Mouse (Mus musculus) retina, postnatal 7 days (tissue): ENCODE data around the gene Gm13089.
"Not testable (repeated sequence)": the region's sequence is repeated elsewhere in the genome, so short reads cannot be mapped to it uniquely, and the experiment has no call there.

Source experiments
- DNase-seq: peaks from one replicate; pipeline ENCODE4 v3.0.0-alpha.2; 2012; ENCODE audit warnings: low read depth, low spot score

The Gm13089 gene

DNA sequence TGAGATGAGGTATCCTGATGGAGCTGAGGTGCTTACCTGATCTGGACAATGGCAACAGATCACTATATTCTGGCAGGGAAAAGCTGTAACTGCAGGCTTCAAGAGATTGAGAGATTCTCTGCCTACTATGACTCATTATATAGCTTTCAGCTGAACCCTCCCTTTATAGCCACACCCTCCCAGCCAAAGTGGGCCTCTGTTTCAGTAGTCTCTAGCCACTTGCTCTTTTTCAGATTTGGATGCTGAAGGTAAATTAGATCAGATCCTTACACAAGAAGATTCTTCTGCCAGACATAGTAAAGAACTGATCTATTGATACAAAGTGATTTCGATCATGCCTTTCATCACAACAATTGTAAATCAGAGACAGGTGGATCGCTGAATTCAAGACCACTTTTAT lies at the start of gene Gm13089:
Gene Gm13089, minus strand, starts transcription at position 101 of the 400 bp plus-strand sequence.
- DNase-seq = no peak

DNA sequence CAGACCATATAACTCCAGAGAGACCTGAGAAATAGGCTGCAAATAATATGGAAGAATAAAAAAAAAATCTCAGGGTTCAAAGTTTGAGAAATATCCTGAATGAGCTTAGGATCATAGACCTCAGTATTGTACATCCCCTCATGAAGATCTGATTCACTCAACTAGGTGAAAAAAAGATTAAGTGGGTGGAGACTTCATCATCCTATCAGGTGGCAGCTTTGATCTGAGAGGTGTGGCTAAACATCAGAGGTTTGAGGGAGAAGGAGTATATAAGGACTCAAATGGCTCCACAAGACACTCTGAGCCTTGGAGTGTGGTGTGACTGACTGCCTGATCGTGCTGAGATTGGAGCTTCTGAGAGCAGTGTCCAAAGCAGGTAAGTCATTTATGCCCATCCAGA lies 16.6 kb upstream of the Gm13089 start, which contains the start of gene Gm13078:
Gene Gm13078, plus strand, starts transcription at position 301 of the 400 bp plus-strand sequence.
- DNase-seq = no peak

DNA sequence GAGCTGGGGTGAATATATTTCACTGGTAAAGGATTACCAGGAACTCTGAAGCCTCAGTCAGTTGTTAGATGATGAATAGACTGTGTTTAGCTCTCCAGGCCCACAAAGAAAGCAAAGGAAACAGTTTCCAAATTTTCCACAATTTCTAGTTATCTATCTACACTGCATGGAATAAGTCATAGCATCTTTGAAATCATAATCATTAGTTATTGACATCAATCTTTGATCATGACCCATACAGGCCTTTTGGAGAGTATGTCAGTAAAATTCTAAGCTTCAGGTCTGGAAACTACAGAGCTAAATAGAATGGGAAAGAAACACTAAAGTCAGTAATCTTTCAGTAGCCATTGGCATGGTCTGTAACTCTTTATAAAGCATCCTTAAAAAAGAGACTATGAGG lies 45.4 kb downstream of the Gm13089 start, which contains the start of gene Gm13088:
Gene Gm13088, minus strand, starts transcription at position 101 of the 400 bp plus-strand sequence.
- DNase-seq = not testable (repeated sequence)
